Comparison of ENCODE assay signal across 8 mouse cellular contexts in genomic region chr3:101130526-101130925, GRCm38 (mm10). TPM values are rescaled to one million over a fixed set of nuclear protein-coding genes. Genes with fewer than 3 reads are reported as not detected.
DNase-seq lines count a peak whose midpoint lies in the region; ATAC-seq lines count a peak whose summit lies in the region.

No protein-coding gene starts in this region.

- no peak overlapping the region for H3K27ac ChIP-seq in intestine, embryonic 16.5 days (ENCODE audit: low read length)

- H3K4me1 ChIP-seq in intestine, embryonic 16.5 days (ENCODE audit: control insufficient read depth, insufficient read depth, low read length), result peaks cover 5% of the 10 kb centered on the region

- no peaks in the 10 kb centered on the region for H3K36me3 ChIP-seq in intestine, embryonic 16.5 days (ENCODE audit: control insufficient read depth, insufficient read depth, low read length)

- peak; percentile 26 for DNase-seq in urinary bladder, postnatal 25 days (ENCODE audit: low spot score)
- DNase-seq in urinary bladder, adult 2 months (ENCODE audit: low spot score), result no peak
- DNase-seq in heart, adult 11 months, result peak; percentile 99
- DNase-seq in lung, postnatal 14 days, result peak; percentile 75
- peak; percentile 38 for DNase-seq in thymus, postnatal 25 days
- DNase-seq in B cell, adult 2 months, result no peak
- DNase-seq in right cerebral cortex, postnatal 10 days (ENCODE audit: low spot score in 2 of 2), result no peak

- H3K27me3 ChIP-seq in intestine, embryonic 16.5 days (replicated peaks; ENCODE audit: control insufficient read depth, insufficient read depth, low read length), result no peaks in the 10 kb centered on the region

- H3K4me2 ChIP-seq in intestine, embryonic 16.5 days (ENCODE audit: low read depth, low read length), result peak overlapping the region; percentile 40

- H3K9me3 ChIP-seq in intestine, embryonic 16.5 days (ENCODE audit: control insufficient read depth, low read length), result no peaks in the 10 kb centered on the region

- ATAC-seq in intestine, embryonic 16.5 days, result peak; percentile 59

- 3% methylated on average over 11 of the region's 11 CpGs for WGBS in intestine, embryonic 16.5 days

- peak overlapping the region; percentile 18; the same call in 1 of the 2 replicates for H3K4me3 ChIP-seq in intestine, embryonic 16.5 days (ENCODE audit: low read length)

- no peak overlapping the region for H3K9ac ChIP-seq in intestine, embryonic 16.5 days (ENCODE audit: low read depth, low read length)

RNA-seq across cellular contexts. Expression of gene Ptgfrn, which starts 20.4 kb away (rescaled TPM):
- polyA plus RNA-seq in urinary bladder, adult 2 months (2012; rRNA removed), result 31.0 and 62.3 TPM in 2 replicates
- 3.0 and 3.2 TPM in 2 replicates for polyA plus RNA-seq in intestine, embryonic 16.5 days (2015; fragmentation: Nextera tagmentation; extraction: Ambion mirVana)

Comparison
In these comparisons a context has a peak if more than half of its experiments do, and no peak if none do; other contexts are left out.
1. DNase-seq: peak in urinary bladder, postnatal 25 days (single experiment), heart, adult 11 months (single experiment), lung, postnatal 14 days (single experiment) and thymus, postnatal 25 days (single experiment); none in urinary bladder, adult 2 months (single experiment), B cell, adult 2 months (0 of 2) and right cerebral cortex, postnatal 10 days (0 of 2).